Mouse (Mus musculus): ENCODE data around the gene Ttc27. TPM values are rescaled to one million over a fixed set of nuclear protein-coding genes. Genes with fewer than 3 reads are reported as not detected.

The Ttc27 gene
- polyA plus RNA-seq, 1 experiment from 2014 or later: 19.8 TPM

GRCm38 (mm10) chr17:74804321-74804930 is 86.9 kb downstream of the Ttc27 start:
- ATAC-seq: no peak
- no peak overlapping the region for H3K9ac ChIP-seq (ENCODE audit: low read depth, low read length)
- H3K27ac ChIP-seq (ENCODE audit: low read length): no peak overlapping the region
- H3K4me2 ChIP-seq (ENCODE audit: low read depth, low read length): no peak overlapping the region
- 51% methylated on average over 9 of the region's 9 CpGs for WGBS
- no peak overlapping the region for H3K4me3 ChIP-seq (ENCODE audit: low read length)
- H3K27me3 ChIP-seq (replicated peaks; ENCODE audit: control insufficient read depth, insufficient read depth, low read length): no peaks in the 10 kb centered on the region
- H3K9me3 ChIP-seq (ENCODE audit: control insufficient read depth, low read length): no peaks in the 10 kb centered on the region
- no peaks in the 10 kb centered on the region for H3K36me3 ChIP-seq (ENCODE audit: control insufficient read depth, insufficient read depth, low read length)
- no peaks in the 10 kb centered on the region for H3K4me1 ChIP-seq (ENCODE audit: control insufficient read depth, insufficient read depth, low read length)

GRCm38 (mm10) chr17:74807509-74808248 is 90.1 kb downstream of the Ttc27 start:
- no peaks in the 10 kb centered on the region for H3K9me3 ChIP-seq (ENCODE audit: control insufficient read depth, low read length)
- H3K27me3 ChIP-seq (replicated peaks; ENCODE audit: control insufficient read depth, insufficient read depth, low read length): no peaks in the 10 kb centered on the region
- H3K4me3 ChIP-seq (ENCODE audit: low read length): no peak overlapping the region
- no peak overlapping the region for H3K27ac ChIP-seq (ENCODE audit: low read length)
- WGBS: 69% methylated on average over 9 of the region's 9 CpGs
- no peaks in the 10 kb centered on the region for H3K4me1 ChIP-seq (ENCODE audit: control insufficient read depth, insufficient read depth, low read length)
- no peak overlapping the region for H3K9ac ChIP-seq (ENCODE audit: low read depth, low read length)
- H3K36me3 ChIP-seq (ENCODE audit: control insufficient read depth, insufficient read depth, low read length): no peaks in the 10 kb centered on the region
- H3K4me2 ChIP-seq (ENCODE audit: low read depth, low read length): no peak overlapping the region
- ATAC-seq: no peak

- H3K9ac ChIP-seq (ENCODE audit: low read depth, low read length): no peak overlapping the region
- no peaks in the 10 kb centered on the region for H3K9me3 ChIP-seq (ENCODE audit: control insufficient read depth, low read length)
- ATAC-seq: no peak
- H3K27ac ChIP-seq (ENCODE audit: low read length): no peak overlapping the region
- H3K4me3 ChIP-seq (ENCODE audit: low read length): no peak overlapping the region
- no peak overlapping the region for H3K4me2 ChIP-seq (ENCODE audit: low read depth, low read length)
- no peaks in the 10 kb centered on the region for H3K36me3 ChIP-seq (ENCODE audit: control insufficient read depth, insufficient read depth, low read length)
- WGBS: 91% methylated on average over 1 of the region's 1 CpGs
- H3K4me1 ChIP-seq (ENCODE audit: control insufficient read depth, insufficient read depth, low read length): no peaks in the 10 kb centered on the region
- no peaks in the 10 kb centered on the region for H3K27me3 ChIP-seq (replicated peaks; ENCODE audit: control insufficient read depth, insufficient read depth, low read length)
Measured at GRCm38 (mm10) chr17:74808330-74808729, 90.8 kb downstream of the Ttc27 start.

GRCm38 (mm10) chr17:74808901-74809300 is 91.4 kb downstream of the Ttc27 start:
- H3K9ac ChIP-seq (ENCODE audit: low read depth, low read length): no peak overlapping the region

GRCm38 (mm10) chr17:74810892-74811625 is 93.5 kb downstream of the Ttc27 start:
- no peaks in the 10 kb centered on the region for H3K9me3 ChIP-seq (ENCODE audit: control insufficient read depth, low read length)
- H3K36me3 ChIP-seq (ENCODE audit: control insufficient read depth, insufficient read depth, low read length): no peaks in the 10 kb centered on the region
- H3K27me3 ChIP-seq (replicated peaks; ENCODE audit: control insufficient read depth, insufficient read depth, low read length): no peaks in the 10 kb centered on the region
- WGBS: 42% methylated on average over 3 of the region's 3 CpGs
- H3K9ac ChIP-seq (ENCODE audit: low read depth, low read length): no peak overlapping the region
- no peak overlapping the region for H3K27ac ChIP-seq (ENCODE audit: low read length)
- no peak overlapping the region for H3K4me2 ChIP-seq (ENCODE audit: low read depth, low read length)
- H3K4me1 ChIP-seq (ENCODE audit: control insufficient read depth, insufficient read depth, low read length): no peaks in the 10 kb centered on the region
- ATAC-seq: no peak
- H3K4me3 ChIP-seq (ENCODE audit: low read length): no peak overlapping the region

More at GRCm38 (mm10) chr17:74808901-74809300, 91.4 kb downstream of the Ttc27 start:
- Histone ChIP-seq H3K4me1 (ENCODE audit: control insufficient read depth, insufficient read depth, low read length) (no peaks in the 10 kb centered on the region), H3K27me3 (replicated peaks; ENCODE audit: control insufficient read depth, insufficient read depth, low read length) (no peaks in the 10 kb centered on the region), H3K36me3 (ENCODE audit: control insufficient read depth, insufficient read depth, low read length) (no peaks in the 10 kb centered on the region), H3K9me3 (ENCODE audit: control insufficient read depth, low read length) (no peaks in the 10 kb centered on the region), H3K27ac (ENCODE audit: low read length) (no peak overlapping the region), H3K4me3 (ENCODE audit: low read length) (no peak overlapping the region), H3K4me2 (ENCODE audit: low read depth, low read length) (no peak overlapping the region)
- 90% methylated on average over 4 of the region's 4 CpGs for WGBS
- ATAC-seq: no peak

- no peaks in the 10 kb centered on the region for H3K27me3 ChIP-seq (replicated peaks; ENCODE audit: control insufficient read depth, insufficient read depth, low read length)
- H3K4me1 ChIP-seq (ENCODE audit: control insufficient read depth, insufficient read depth, low read length): no peaks in the 10 kb centered on the region
- no peak overlapping the region for H3K9ac ChIP-seq (ENCODE audit: low read depth, low read length)
- 54% methylated on average over 2 of the region's 2 CpGs for WGBS
- H3K27ac ChIP-seq (ENCODE audit: low read length): no peak overlapping the region
- H3K4me3 ChIP-seq (ENCODE audit: low read length): no peak overlapping the region
- H3K4me2 ChIP-seq (ENCODE audit: low read depth, low read length): no peak overlapping the region
- H3K9me3 ChIP-seq (ENCODE audit: control insufficient read depth, low read length): no peaks in the 10 kb centered on the region
- ATAC-seq: no peak
- H3K36me3 ChIP-seq (ENCODE audit: control insufficient read depth, insufficient read depth, low read length): no peaks in the 10 kb centered on the region
Measured at GRCm38 (mm10) chr17:74819711-74820110, 102.2 kb downstream of the Ttc27 start.

GRCm38 (mm10) chr17:74830851-74831250 is 113.3 kb downstream of the Ttc27 start:
- Histone ChIP-seq H3K4me2 (ENCODE audit: low read depth, low read length) (no peak overlapping the region), H3K4me1 (ENCODE audit: control insufficient read depth, insufficient read depth, low read length) (no peaks in the 10 kb centered on the region), H3K27ac (ENCODE audit: low read length) (no peak overlapping the region), H3K9me3 (ENCODE audit: control insufficient read depth, low read length) (no peaks in the 10 kb centered on the region), H3K9ac (ENCODE audit: low read depth, low read length) (no peak overlapping the region), H3K27me3 (replicated peaks; ENCODE audit: control insufficient read depth, insufficient read depth, low read length) (no peaks in the 10 kb centered on the region), H3K4me3 (ENCODE audit: low read length) (no peak overlapping the region), H3K36me3 (ENCODE audit: control insufficient read depth, insufficient read depth, low read length) (no peaks in the 10 kb centered on the region)
- ATAC-seq: no peak
- WGBS: 88% methylated on average over 2 of the region's 2 CpGs

- no peak overlapping the region for H3K4me3 ChIP-seq (ENCODE audit: low read length)
- no peaks in the 10 kb centered on the region for H3K27me3 ChIP-seq (replicated peaks; ENCODE audit: control insufficient read depth, insufficient read depth, low read length)
- WGBS: 78% methylated on average over 3 of the region's 3 CpGs
- no peaks in the 10 kb centered on the region for H3K9me3 ChIP-seq (ENCODE audit: control insufficient read depth, low read length)
- peaks cover 10% of the 10 kb centered on the region for H3K4me1 ChIP-seq (ENCODE audit: control insufficient read depth, insufficient read depth, low read length)
- no peak for ATAC-seq
- H3K27ac ChIP-seq (ENCODE audit: low read length): no peak overlapping the region
- no peaks in the 10 kb centered on the region for H3K36me3 ChIP-seq (ENCODE audit: control insufficient read depth, insufficient read depth, low read length)
- no peak overlapping the region for H3K4me2 ChIP-seq (ENCODE audit: low read depth, low read length)
- no peak overlapping the region for H3K9ac ChIP-seq (ENCODE audit: low read depth, low read length)
Measured at GRCm38 (mm10) chr17:74841721-74842120, 124.2 kb downstream of the Ttc27 start.

- H3K4me2 ChIP-seq (ENCODE audit: low read depth, low read length): no peak overlapping the region
- peaks cover 10% of the 10 kb centered on the region for H3K4me1 ChIP-seq (ENCODE audit: control insufficient read depth, insufficient read depth, low read length)
- WGBS: 93% methylated on average over 3 of the region's 3 CpGs
- H3K4me3 ChIP-seq (ENCODE audit: low read length): no peak overlapping the region
- H3K27me3 ChIP-seq (replicated peaks; ENCODE audit: control insufficient read depth, insufficient read depth, low read length): no peaks in the 10 kb centered on the region
- H3K36me3 ChIP-seq (ENCODE audit: control insufficient read depth, insufficient read depth, low read length): no peaks in the 10 kb centered on the region
- no peak overlapping the region for H3K27ac ChIP-seq (ENCODE audit: low read length)
- H3K9me3 ChIP-seq (ENCODE audit: control insufficient read depth, low read length): no peaks in the 10 kb centered on the region
- no peak overlapping the region for H3K9ac ChIP-seq (ENCODE audit: low read depth, low read length)
- no peak for ATAC-seq
Measured at GRCm38 (mm10) chr17:74842603-74843002, 125.1 kb downstream of the Ttc27 start.

All from intestine, embryonic 16.5 days (tissue).